Mouse (Mus musculus) lung, embryonic 14.5 days (tissue): ENCODE measurements around the gene Ankrd9. TPM values are rescaled to one million over a fixed set of nuclear protein-coding genes. Genes with fewer than 3 reads are reported as not detected.

Source experiments
- ATAC-seq: fragments of 200-750 bp; cut with Nextera tagmentation; 2 replicates; pipeline ENCODE4 v1.8.0; 2017; ENCODE audit warnings: mild to moderate bottlenecking, moderate TSS enrichment, moderate library complexity; ENCODE audit not compliant: insufficient read depth
- DNase-seq: peaks from one replicate; pipeline ENCODE4 v3.0.0-alpha.2; 2015
- H3K27ac ChIP-seq: fragments of 300-500 bp; sonication (generic); 2 replicates; pipeline ENCODE4 v1.5.1; 2014; ENCODE audit warnings: low read depth, mild to moderate bottlenecking, moderate library complexity
- H3K27me3 ChIP-seq: fragments of 300-500 bp; sonication (generic); 2 replicates; pipeline ENCODE4 v1.6.1; 2014; ENCODE audit warnings: low read length, control low read depth; ENCODE audit not compliant: insufficient read depth
- H3K36me3 ChIP-seq: fragments of 300-500 bp; sonication (generic); 2 replicates; pipeline ENCODE4 v1.6.1; 2014; ENCODE audit warnings: control low read depth; ENCODE audit not compliant: insufficient read depth
- H3K4me1 ChIP-seq: fragments of 300-500 bp; sonication (generic); 2 replicates; pipeline ENCODE4 v1.6.1; 2014; ENCODE audit warnings: antibody characterized with exemption, control low read depth; ENCODE audit not compliant: insufficient read depth
- H3K4me2 ChIP-seq: fragments of 300-500 bp; sonication (generic); 2 replicates; pipeline ENCODE4 v1.6.1; 2014; ENCODE audit warnings: mild to moderate bottlenecking
- H3K4me3 ChIP-seq: fragments of 300-500 bp; sonication (generic); 2 replicates; pipeline ENCODE4 v1.5.1; 2014; ENCODE audit warnings: low read depth, low read length
- H3K9ac ChIP-seq: fragments of 300-500 bp; sonication (generic); 2 replicates; pipeline ENCODE4 v1.6.1; 2014
- H3K9me3 ChIP-seq: fragments of 300-500 bp; sonication (generic); 2 replicates; pipeline ENCODE4 v1.6.1; 2016; ENCODE audit warnings: low read depth, low read length, control low read depth
- CTCF ChIP-seq: IDR thresholded peaks from 2 replicates; pipeline ENCODE4 v1.5.1; 2016; ENCODE audit warnings: antibody characterized with exemption, low read depth
- WGBS: fragments of 180-500 bp; shearing (Covaris S2); extraction: QIAGEN DNeasy Blood & Tissue Kit; methylation state at CpG from one replicate; pipeline ENCODE4 v1.1.7; 2014; 5-methylcytosine and 5-hydroxymethylcytosine counted together
- polyA plus RNA-seq: library from polyadenylated mRNA; unstranded; fragments of >200 nt; fragmentation: Nextera tagmentation; extraction: Ambion mirVana; gene quantifications from 2 replicates; pipeline ENCODE4 v1.2.1, GENCODE M21; 2014

The Ankrd9 gene
- polyA plus RNA-seq, 1 experiment from 2014 or later = 14.2 TPM

- no peak for TF ChIP-seq CTCF
- Histone ChIP-seq H3K27me3 (no peaks in the 10 kb centered on the region), H3K4me2 (no peak overlapping the region), H3K4me1 (peaks cover 11% of the 10 kb centered on the region), H3K9me3 (no peaks in the 10 kb centered on the region), H3K9ac (no peak overlapping the region), H3K4me3 (no peak overlapping the region), H3K27ac (no peak overlapping the region), H3K36me3 (peaks cover 8% of the 10 kb centered on the region)
- DNase-seq (no peak), ATAC-seq (no peak)
- WGBS = 74% methylated on average over 3 of the region's 3 CpGs
These were observed 2.9 kb upstream of the Ankrd9 start for GRCm38 (mm10) chr12:110981736-110982135.

GRCm38 (mm10) chr12:110979808-110980207 is 968 bp upstream of the Ankrd9 start:
- no peak overlapping the region for H3K9ac ChIP-seq
- H3K27ac ChIP-seq = no peak overlapping the region
- peaks cover 23% of the 10 kb centered on the region for H3K36me3 ChIP-seq
- WGBS = 81% methylated on average over 3 of the region's 3 CpGs
- no peaks in the 10 kb centered on the region for H3K27me3 ChIP-seq
- no peak for TF ChIP-seq CTCF
- H3K4me3 ChIP-seq = no peak overlapping the region
- DNase-seq = no peak
- peaks cover 9% of the 10 kb centered on the region for H3K4me1 ChIP-seq
- H3K4me2 ChIP-seq = no peak overlapping the region
- no peaks in the 10 kb centered on the region for H3K9me3 ChIP-seq
- no peak for ATAC-seq

GRCm38 (mm10) chr12:110977896-110978606 is 789 bp downstream of the Ankrd9 start:
- H3K4me2 ChIP-seq = peak overlapping the region; percentile 97
- H3K4me1 ChIP-seq = no peaks in the 10 kb centered on the region; the same call in 1 of the 2 replicates
- WGBS = 38% methylated on average over 14 of the region's 14 CpGs
- H3K4me3 ChIP-seq = peak overlapping the region; percentile 85
- H3K9ac ChIP-seq = peak overlapping the region; percentile 79
- ATAC-seq (no peak; the same call in none of the 2 replicates), DNase-seq (no peak)
- no peaks in the 10 kb centered on the region for H3K27me3 ChIP-seq
- TF ChIP-seq CTCF = no peak
- H3K36me3 ChIP-seq = peaks cover 32% of the 10 kb centered on the region
- H3K9me3 ChIP-seq = no peaks in the 10 kb centered on the region
- H3K27ac ChIP-seq = peak overlapping the region; percentile 80; the same call in 1 of the 2 replicates

GRCm38 (mm10) chr12:110977345-110977733 is 1.5 kb downstream of the Ankrd9 start:
- Histone ChIP-seq H3K9ac (peak overlapping the region; percentile 79; the same call in 1 of the 2 replicates), H3K36me3 (peaks cover 35% of the 10 kb centered on the region), H3K27me3 (no peaks in the 10 kb centered on the region), H3K4me3 (no peak overlapping the region), H3K9me3 (no peaks in the 10 kb centered on the region), H3K27ac (no peak overlapping the region), H3K4me1 (no peaks in the 10 kb centered on the region; the same call in 1 of the 2 replicates), H3K4me2 (peak overlapping the region; percentile 97)
- ATAC-seq = no peak
- no peak for DNase-seq
- no peak for TF ChIP-seq CTCF
- WGBS = 94% methylated on average over 18 of the region's 18 CpGs

- H3K4me3 ChIP-seq = no peak overlapping the region
- H3K27me3 ChIP-seq = no peaks in the 10 kb centered on the region
- ATAC-seq = no peak
- TF ChIP-seq CTCF = no peak
- H3K4me1 ChIP-seq = no peaks in the 10 kb centered on the region; the same call in 1 of the 2 replicates
- H3K9me3 ChIP-seq = no peaks in the 10 kb centered on the region
- H3K4me2 ChIP-seq = peak overlapping the region; percentile 12; the same call in 1 of the 2 replicates
- H3K36me3 ChIP-seq = peaks cover 35% of the 10 kb centered on the region
- 88% methylated on average over 60 of the region's 60 CpGs for WGBS
- DNase-seq = no peak
- no peak overlapping the region for H3K27ac ChIP-seq
- no peak overlapping the region for H3K9ac ChIP-seq
These were observed 2.1 kb downstream of the Ankrd9 start for GRCm38 (mm10) chr12:110976589-110977344.

GRCm38 (mm10) chr12:110975838-110976468 is 2.9 kb downstream of the Ankrd9 start:
- no peaks in the 10 kb centered on the region for H3K27me3 ChIP-seq
- WGBS = 82% methylated on average over 4 of the region's 4 CpGs
- H3K4me2 ChIP-seq = no peak overlapping the region; the same call in 1 of the 2 replicates
- H3K4me3 ChIP-seq = no peak overlapping the region
- H3K27ac ChIP-seq = no peak overlapping the region
- ATAC-seq (no peak), DNase-seq (no peak)
- no peak for TF ChIP-seq CTCF
- no peaks in the 10 kb centered on the region; the same call in 1 of the 2 replicates for H3K4me1 ChIP-seq
- H3K36me3 ChIP-seq = peaks cover 37% of the 10 kb centered on the region
- no peak overlapping the region for H3K9ac ChIP-seq
- H3K9me3 ChIP-seq = no peaks in the 10 kb centered on the region
